Mouse (Mus musculus) cerebellum, postnatal 10 days (tissue): Measurements from ENCODE around the gene Ecel1.

ENCODE experiments used
- DNase-seq, 2 experiments: peaks; one replicate each; pipeline ENCODE4 v3.0.0; 2021; ENCODE audit warnings: mixed read lengths in 2 of 2

Gene Ecel1

DNA sequence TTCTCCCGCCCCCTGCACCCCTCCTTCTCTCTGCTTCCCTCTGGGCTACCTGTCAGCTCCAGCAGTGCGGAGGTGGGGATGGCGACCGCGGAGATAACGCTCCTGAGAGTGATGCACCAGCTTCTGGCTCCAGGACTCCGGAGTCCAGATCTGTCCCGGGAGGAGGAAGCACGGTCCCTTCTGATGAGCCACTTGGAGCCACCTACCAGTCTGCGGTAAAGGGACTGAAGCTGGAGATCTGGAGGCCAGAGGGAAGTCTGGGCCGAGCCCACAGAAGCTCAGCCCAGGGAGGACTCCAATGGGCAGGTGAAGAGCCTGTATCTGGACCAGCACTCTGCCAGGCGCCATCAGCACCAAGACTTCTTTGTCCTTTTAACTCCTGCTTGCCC, at the start of gene Ecel1:
Gene Ecel1, minus strand, starts transcription at position 323 of the 389 bp plus-strand sequence.
- DNase-seq: no peak

DNA sequence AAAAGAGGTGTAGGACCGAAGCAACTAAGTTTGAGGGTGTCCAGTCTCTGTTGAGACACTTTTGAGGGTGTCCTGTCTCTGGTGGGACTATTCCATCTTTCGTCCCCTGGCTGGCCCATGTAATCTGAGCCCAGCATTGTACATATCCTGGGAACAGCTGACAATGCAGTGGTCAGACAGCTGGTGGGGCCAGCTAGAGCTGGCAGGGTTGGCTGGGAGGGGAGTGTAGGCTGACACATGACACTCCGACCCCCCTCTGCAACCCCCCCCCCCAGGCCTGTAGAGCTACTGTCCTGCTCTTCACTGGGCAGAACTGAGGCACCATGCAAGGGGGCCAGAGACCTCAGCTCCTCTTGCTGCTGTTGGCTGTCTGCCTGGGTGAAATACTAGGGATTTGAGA, 49.2 kb upstream of the Ecel1 start:
- no peak for DNase-seq

DNA sequence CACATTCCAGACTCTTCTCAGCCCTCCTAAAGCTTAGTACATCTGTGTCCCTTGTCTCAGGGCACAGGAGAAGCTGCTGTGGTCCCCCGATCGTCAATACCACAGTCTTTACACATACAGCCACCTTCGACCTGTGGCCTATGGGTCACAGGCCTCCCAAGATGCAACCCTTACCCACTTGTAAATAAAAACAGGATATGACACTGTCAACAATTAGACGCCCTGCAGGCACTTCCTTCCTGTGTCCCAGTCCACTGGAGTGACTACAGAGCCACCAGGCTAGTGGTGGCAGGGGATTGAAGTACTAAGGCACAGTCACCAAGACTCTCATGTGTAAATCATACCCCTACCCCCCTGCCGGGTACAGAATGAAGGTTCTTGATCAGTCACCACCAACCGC, 48.7 kb upstream of the Ecel1 start:
- DNase-seq: no peak

DNA sequence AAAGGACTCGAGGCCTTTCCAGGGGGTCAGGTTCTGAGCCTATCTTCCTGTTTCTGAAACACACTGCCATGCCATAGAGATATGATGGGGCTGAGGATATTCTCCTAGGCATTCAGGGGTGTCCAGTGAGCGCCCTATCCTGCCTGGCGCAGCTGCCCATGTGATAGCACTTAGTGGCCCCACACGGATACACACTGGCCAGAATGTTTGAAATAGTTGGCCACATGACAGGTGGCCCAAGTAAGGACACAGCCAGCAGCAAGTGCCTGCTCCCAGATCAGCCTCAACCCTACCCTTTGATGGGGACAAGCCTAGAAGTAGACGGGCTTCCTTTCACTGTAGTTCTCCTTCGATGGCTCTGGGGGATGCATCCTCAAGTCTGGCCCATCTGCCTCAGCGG, 48.1 kb upstream of the Ecel1 start, which contains the start of gene Chrng:
Gene Chrng, plus strand, starts transcription at position 193 of the 400 bp plus-strand sequence.
- no peak for DNase-seq

DNA sequence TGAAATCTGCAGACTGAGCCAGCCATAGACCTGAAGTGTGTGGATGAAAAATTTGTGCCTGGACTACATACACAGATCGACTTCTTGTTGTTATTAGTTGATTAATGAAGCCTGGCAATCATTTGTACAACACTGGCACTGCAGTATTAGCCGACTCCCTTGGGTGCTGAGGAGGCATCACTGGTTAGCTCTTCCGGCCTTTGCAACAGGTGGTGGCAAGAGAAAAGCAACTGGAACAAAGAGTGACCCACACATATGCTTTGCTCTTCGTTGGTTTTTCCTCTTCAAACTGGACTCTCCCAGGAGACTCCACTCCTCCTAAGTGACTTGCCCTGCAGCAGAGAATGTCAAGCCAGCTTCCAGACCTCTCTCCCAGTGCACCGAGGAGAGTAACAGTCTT, 47.5 kb upstream of the Ecel1 start:
- no peak for DNase-seq

DNA sequence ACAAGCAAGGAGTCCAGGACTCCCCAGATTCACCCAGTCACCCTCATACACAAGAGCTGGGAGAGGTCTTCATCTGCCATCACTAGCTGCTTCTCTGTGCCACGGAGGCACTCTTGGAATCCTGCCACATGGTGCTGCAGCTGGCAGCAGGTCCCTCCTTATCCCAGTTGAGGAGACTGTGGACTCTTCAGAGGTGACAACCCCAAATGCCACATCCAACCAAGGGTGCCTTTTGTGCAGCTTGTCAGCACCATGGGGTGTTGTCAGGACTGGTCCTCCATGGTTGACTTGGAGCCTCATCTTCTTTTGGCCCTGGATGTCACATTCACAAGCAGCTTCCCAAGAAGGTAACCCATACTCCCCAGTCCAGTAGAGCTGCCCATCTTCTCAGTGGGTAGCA, 45.5 kb upstream of the Ecel1 start:
- DNase-seq: no peak

DNA sequence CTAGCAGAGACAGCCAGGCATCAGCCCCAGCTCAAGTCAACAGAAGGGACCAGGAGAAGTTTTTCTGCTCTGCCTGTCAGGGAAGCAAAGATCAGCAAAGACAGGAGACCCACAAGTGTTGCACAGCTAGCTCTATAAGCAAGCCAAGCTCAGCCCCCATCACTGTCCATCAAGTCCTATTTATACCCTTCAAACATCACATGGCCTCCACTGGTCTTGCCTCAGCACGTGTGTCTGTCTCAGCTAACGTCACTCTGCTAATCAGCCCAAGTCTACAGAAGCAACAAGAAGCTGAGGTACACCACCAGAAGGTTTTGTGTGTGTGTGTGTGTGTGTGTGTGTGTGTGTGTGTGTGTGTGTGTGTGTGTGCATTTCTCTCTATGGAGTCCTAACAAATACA, 44.5 kb upstream of the Ecel1 start:
- no peak for DNase-seq

DNA sequence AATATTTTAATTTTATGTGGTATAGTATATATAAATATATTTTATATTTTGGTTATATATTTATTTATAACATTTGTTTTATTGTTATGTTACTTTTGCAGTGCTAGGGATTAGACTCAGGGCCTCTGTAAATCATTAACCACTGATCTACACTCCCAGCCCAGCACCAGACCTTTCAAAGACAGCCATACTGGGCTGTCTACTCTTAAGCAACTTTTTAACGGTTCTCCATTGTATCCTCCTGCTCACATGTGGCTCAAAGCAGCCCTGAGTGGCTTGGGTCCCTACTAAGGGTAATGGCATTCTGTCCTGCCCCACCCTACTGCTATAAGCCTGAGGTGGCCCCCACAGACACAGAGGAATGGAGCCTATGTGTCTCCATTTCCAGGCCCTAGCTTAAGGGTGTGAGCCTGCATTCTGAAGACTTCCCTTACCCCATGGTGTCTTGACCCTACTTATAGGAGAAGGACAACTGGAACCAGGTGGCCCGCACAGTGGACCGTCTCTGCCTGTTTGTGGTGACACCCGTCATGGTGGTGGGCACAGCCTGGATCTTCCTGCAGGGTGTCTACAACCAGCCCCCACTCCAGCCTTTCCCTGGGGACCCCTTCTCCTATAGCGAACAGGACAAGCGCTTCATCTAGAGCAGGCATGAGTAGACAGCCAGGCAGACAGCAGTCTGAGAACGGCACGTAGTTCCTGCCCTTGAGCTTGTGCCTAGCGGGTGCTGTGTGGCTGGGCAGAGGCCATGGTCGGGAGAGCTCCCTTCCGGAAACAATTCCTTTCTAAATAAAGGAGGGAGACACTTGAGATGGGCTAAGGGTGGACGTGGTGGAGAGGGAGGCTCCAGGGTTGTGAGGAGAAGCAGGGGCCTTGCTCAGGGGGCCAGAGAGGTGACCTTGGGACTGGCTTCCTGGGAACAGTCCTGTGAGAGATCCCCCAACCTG, 42.1 kb upstream of the Ecel1 start:
- DNase-seq: no peak

DNA sequence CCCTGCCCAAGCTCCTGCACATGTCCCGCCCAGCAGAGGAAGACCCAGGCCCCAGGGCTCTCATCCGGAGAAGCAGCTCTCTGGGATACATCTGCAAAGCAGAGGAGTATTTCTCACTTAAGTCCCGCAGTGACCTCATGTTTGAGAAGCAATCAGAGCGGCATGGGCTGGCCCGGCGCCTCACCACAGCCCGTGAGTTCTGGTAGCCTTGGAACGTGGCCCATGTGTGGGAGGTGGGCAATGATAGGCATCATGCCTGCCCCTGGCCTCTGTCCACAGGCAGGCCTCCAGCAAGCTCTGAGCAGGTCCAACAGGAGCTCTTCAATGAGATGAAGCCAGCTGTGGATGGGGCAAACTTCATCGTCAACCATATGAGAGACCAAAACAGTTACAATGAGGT, 41.0 kb upstream of the Ecel1 start:
- peak; percentile 81 to 86 for DNase-seq

DNA sequence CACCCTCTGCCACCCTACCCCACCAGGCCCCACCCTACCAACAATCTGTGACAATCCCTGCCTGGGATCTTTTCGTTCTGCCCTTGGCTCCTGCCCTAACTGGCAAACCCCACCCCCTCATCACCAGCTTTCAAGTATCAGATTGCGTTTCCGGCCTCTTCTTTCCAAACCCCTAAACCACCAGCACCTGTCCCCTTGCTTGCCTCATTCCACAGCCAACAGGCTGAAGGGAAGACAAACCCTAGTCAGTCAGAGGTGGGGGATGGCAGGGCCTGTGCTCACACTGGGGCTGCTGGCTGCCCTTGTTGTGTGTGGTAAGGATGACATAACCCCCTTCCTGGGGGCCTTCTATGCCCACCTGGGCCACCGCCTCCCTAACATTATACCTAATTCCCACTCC, 34.1 kb upstream of the Ecel1 start, which contains the start of gene Chrnd:
Gene Chrnd, plus strand, starts transcription at position 179 of the 400 bp plus-strand sequence.
- no peak for DNase-seq

DNA sequence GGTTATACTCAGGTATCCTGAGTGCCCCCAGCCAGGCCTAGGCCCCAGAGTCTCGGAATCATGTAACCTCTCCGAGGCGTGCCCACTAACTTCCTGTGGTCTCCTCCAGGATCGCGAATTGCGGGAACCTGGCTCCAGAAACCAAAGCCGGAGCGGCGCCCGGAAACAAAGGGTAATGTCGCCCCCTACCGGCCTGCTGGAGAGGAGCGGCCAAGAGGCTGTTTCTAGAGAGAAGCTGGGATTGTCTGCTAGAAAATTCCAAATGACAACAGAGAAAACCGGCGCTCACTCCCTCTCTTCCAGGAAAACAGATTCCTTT, 30.7 kb upstream of the Ecel1 start:
- DNase-seq: peak; percentile 91 to 93

DNA sequence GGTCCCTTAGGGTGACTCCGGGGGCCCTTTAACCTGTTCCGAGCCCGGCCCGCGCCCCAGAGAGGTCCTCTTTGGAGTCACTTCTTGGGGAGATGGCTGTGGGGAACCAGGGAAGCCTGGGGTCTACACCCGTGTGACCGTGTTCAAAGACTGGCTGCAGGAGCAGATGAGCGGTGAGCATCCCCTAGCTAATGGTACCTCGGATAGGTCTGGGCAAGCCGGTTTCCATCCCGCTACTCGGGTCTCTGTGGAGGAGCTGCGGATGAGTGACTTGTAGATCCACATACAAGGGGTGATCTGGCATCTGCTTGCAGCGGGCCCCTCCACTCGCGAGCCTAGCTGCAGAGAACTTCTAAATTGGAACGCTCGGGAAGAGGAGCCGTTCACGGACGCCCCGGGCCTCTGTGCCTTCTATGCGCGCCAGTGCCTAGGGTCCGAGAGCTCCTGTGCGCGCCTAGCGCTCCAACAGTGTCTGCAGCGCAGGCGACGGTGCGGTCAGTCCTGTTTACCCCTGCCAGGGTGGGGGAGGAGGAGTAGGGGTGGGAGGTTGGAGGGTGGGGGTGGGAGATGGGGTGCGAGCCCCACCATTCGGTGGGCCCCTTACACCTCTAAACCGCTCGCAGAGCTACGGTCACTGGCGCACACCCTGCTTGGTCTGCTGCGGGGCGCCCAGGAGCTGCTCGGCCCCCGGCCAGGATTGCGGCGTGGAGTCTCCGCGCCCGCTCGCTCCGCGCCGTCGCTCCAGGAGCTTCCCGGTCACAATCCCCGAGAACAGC, 30.1 kb upstream of the Ecel1 start:
- DNase-seq: peak; percentile 40 to 42

DNA sequence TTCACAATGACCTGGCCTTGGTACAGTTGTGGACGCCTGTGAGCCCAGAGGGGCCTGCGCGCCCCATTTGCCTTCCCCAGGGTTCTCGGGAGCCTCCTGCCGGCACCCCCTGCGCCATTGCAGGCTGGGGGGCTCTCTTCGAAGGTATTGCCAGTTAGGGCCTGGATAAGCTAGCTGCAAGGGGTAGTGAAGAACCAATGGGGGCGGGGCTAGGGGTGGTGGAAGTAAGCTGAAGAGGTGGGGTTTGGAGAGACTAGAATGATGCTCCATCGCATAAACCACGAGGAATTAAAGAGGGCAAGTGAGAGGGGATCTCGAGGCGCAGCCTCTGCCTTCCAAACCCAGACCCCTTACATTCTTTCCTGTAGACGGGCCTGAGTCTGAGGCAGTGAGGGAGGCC, 29.2 kb upstream of the Ecel1 start:
- DNase-seq: no peak

DNA sequence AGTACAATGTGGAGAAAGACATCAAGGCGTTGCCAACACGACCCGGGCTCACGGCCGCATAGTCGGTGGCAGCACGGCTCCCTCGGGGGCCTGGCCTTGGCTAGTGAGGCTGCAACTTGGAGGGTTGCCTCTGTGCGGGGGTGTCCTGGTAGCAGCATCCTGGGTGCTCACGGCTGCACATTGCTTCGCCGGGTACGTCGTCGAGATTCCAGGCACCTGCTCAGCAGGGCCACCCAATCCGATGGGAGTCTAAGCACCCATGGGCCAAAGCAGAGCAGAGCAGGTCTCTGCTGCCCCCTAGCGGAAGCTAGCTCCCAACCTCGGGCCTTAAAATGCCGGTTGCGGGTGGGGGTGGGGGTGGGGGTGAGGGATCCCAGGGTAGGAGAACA, 28.4 kb upstream of the Ecel1 start:
- peak; percentile 79 to 86 for DNase-seq

DNA sequence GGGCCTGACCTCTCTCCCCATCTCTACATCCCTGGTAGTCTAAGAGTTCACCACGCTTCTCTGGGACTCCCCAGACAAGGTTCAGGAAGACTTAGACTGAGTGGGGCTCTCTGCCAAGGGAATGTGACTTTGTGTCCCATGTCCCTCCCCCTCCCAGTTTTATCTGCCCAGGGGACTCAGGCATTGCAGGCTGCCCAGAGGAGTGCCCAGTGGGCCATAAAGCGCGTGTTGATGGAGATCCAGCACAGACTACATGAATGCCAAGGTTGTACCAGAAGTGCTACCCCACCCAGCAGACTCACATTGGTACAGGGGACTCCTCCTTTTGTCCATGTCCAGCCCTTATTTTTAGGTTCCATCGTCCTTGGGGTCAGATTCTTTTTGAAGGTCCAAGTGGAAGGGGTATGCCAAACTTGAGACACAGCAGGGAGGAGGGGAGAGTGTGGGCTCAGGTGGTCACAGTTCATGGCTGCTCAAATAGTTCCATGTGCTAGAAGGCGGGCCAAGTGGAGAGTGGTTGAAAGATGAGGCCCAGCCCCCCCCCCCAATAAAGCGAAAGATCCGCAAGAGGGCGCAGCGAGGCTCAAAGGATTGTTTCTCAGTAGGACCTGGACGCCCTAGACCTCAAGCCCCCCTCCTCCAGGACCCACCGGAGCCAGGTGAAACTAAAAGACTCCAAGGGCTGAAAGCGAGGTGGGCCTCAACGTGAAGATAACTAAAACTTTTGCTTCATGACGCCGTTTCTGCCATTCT, 27.9 kb upstream of the Ecel1 start:
- peak in 1 of 2 experiments; percentile 42 for DNase-seq

DNA sequence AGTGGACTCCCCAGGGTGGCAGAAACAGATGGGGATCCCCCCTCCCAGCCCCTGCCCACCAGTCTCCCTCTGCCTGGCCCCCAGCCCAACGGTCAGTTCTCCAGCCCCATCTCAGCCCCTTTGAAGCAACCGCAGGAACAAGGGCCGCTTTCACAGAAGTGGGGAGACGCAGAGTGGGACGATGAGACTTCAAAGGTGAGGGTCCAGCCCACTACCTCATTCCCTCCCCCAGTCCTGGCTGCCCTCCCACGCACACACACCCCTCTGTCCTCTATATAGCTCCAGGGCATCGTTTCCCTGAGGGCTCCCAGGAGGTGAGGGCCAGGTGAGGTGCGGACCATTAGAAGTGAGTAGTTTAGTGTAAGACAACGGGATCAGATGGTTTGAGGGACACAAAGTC, 26.7 kb upstream of the Ecel1 start, which contains the start of gene Prss56:
Gene Prss56, plus strand, starts transcription at position 301 of the 400 bp plus-strand sequence.
- no peak for DNase-seq

DNA sequence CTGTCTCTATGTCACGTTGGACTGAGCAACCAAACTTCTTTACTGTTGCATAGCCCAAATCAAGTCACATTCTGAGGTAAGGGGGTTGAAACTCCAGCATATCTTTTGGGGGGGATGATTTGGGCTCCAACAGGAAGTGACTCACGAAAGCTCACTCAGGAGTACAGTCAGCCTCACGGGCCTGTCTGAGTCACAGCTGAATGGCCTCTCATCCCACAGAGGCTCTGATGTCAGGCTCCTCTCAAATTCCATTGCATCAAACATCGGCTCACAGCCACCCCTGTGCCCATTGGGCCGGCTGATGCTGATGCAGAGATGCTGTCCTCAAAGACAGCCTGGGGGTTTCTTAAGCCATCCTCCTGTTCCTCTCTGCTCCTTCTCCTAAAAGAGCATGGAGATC, 24.6 kb upstream of the Ecel1 start:
- no peak for DNase-seq

DNA sequence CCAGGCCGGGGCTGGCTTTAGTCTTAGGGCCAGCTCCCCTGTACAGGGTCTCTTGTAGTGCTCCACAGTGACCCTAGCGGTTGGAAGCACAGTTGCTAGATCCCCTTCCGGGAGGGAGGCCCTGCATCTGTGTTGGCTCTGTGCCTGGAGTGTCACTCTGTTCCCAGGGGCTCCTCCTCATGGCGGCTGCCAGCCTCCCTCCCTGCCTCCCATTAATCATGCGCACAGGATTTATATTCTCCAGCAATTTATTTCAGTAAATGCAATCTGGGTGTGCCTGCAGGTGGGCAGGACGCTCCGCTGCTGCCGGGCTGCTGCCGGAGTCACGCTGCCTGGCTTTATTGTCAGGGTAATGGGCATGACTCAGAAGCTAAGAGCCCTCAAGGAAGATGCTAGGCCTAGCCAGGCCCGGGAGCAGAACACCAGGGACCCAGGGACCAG, 19.6 kb upstream of the Ecel1 start:
- DNase-seq: peak; percentile 74 to 80

DNA sequence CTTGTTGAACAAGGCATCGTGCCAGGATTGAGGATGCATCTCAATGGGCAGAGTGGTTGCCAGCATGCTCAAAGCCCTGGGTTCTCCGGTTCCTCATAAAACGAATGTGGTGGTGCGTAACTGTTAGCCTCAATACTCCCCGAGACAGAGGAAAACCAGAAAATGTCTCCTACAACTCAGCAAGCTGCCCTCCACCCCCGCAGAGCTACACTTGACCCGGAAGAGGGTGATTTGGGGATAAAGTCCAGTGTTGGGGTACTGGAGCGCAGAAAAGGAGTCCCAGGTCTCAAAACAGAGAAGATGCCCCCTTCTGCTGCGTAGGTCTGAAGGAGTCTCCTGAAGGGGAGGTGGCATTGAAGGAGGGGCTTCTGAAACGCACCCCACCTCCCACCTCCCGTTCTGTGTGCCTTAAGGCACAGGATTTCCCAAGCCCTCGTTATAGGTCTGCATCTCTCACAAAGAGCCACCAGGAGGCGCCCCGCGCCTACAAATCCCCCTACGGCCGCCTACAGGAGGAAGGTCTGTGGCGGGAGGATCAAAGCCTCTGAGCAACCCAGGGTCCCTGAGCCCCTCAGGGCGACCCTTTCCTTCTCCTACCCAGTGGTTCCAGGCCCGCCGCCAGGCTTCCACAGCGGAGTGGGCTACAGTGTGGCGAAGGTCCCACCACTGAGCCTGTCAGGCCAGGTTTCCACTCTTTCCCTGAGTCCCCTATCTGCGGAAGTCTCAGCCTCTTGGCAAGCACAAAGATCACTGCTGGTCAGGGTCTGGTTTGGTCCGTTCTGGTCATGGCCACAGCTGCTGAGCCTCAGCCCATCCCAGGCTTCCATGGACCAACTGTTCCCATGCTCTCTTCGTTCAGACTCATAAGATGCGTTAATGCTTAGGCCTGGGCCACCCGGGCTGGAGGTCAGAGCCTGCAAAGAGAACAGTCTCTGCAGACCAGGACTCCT, 18.0 kb upstream of the Ecel1 start:
- DNase-seq: peak; percentile 77 to 83

DNA sequence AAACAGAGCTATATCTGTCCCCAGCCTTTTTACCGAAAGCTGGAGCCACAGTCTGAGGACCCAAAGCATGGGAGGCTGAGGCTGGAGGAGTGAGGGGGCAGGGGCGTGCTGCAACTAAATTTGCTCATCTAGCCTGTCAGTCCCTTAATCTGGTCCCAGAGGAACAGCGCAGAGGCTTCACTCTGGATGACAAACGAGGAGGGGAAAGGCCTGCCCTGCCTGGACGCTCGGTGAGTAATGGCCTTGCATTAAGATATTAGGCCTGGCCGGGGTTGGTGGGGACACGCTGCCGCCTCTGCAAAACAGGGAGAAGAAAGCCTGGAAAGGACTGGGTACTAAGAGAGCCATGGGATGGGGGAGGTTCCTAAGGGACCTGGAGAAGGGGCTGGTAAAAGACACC, 16.0 kb upstream of the Ecel1 start:
- DNase-seq: no peak

DNA sequence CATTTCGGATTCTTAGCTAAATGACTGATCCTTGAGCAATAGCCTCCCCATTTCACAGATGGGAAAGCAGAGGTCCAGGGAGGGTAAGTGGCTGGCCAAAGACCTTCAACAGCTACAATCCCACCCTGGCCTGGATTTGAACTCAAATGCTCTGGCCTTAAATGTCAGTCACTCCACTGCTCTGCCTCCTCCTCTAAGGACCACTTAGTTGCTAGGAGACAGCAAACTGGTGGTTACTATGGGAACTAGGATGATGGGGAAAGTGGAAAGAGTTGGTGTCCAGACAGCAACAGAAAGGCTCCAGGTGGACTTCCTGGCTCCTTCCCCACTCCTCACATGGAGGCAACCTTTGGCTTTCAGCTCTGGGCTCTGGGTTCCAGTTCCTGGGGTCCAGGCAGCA, 15.0 kb upstream of the Ecel1 start:
- DNase-seq: no peak

DNA sequence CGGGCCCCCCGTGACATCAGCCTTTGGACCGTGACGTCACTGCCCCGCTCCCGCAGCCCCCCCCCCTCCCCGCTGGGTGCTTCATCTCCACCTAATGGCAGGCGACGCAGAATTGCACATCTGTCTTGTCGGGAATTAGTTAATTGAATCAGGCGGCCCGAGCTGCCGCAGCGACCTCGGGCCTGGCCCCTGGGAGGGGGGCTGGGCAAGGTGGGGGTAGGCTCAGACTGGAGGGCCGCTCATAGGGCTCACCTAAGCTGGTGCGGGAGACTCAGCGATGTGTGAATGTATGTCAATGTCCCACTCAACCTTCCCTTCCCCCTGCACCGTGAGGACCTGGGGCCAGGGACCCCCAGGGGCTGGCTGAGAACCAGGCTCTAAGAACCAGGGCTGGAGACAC, 14.1 kb upstream of the Ecel1 start:
- DNase-seq: no peak
